Mouse (Mus musculus) E14TG2a.4 (cell line): ENCODE measurements around the gene Olfr71.

Experiments
- CTCF ChIP-seq: conservative IDR thresholded peaks from 2 replicates; pipeline ENCODE4 v1.5.1; 2014; ENCODE audit warnings: low read length
- POU5F1 ChIP-seq: IDR thresholded peaks from 2 replicates; pipeline ENCODE4 v1.6.1; 2014; ENCODE audit warnings: low read length, borderline replicate concordance

GRCm38 (mm10) chr4:43757213-43757612 lies 47.2 kb upstream of the Olfr71 start:
- no peak for TF ChIP-seq CTCF
- TF ChIP-seq POU5F1, result no peak
